Mouse (Mus musculus): ENCODE measurements at regions not wholly inside any gene's neighbourhood (a gene's known extent, or its start where the extent isn't known, plus 50 kb on each side); places are given as distances from the start of the nearest gene placed in this dataset.

GRCm38 (mm10) chr15:25305801-25306200 is 107.8 kb downstream of the Basp1 start:
- no peak overlapping the region for H3K4me3 ChIP-seq (ENCODE audit: low read depth, low read length)
- no peak for ATAC-seq (replicated peaks; ENCODE audit: low FRiP score)
- WGBS, result 69% methylated on average over 1 of the region's 1 CpGs

GRCm38 (mm10) chr15:25303379-25303778 is 110.2 kb downstream of the Basp1 start:
- Histone ChIP-seq H3K27ac (ENCODE audit: low read depth, low read length) (no peak overlapping the region), H3K27me3 (replicated peaks; ENCODE audit: control insufficient read depth, insufficient read depth, low read length) (no peaks in the 10 kb centered on the region), H3K9me3 (ENCODE audit: control insufficient read depth, low read length) (no peaks in the 10 kb centered on the region), H3K36me3 (ENCODE audit: control insufficient read depth, insufficient read depth, low read length) (no peaks in the 10 kb centered on the region), H3K4me1 (replicated peaks; ENCODE audit: control insufficient read depth, insufficient read depth, low read length) (no peaks in the 10 kb centered on the region; the same call in 1 of the 2 replicates), H3K4me2 (no peak overlapping the region), H3K9ac (ENCODE audit: low read depth, low read length) (no peak overlapping the region), H3K4me3 (ENCODE audit: low read depth, low read length) (no peak overlapping the region)
- no peak for DNase-seq (ENCODE audit: low spot score)
- no peak for ATAC-seq (replicated peaks; ENCODE audit: low FRiP score)
- 62% methylated on average over 3 of the region's 3 CpGs for WGBS

More at GRCm38 (mm10) chr15:25305801-25306200, 107.8 kb downstream of the Basp1 start:
- Histone ChIP-seq H3K27me3 (replicated peaks; ENCODE audit: control insufficient read depth, insufficient read depth, low read length) (no peaks in the 10 kb centered on the region), H3K36me3 (ENCODE audit: control insufficient read depth, insufficient read depth, low read length) (no peaks in the 10 kb centered on the region), H3K9me3 (ENCODE audit: control insufficient read depth, low read length) (no peaks in the 10 kb centered on the region), H3K4me2 (no peak overlapping the region), H3K9ac (ENCODE audit: low read depth, low read length) (no peak overlapping the region), H3K4me1 (replicated peaks; ENCODE audit: control insufficient read depth, insufficient read depth, low read length) (no peaks in the 10 kb centered on the region; the same call in 1 of the 2 replicates), H3K27ac (ENCODE audit: low read depth, low read length) (no peak overlapping the region)
- DNase-seq (ENCODE audit: low spot score), result no peak

- Histone ChIP-seq H3K9me3 (ENCODE audit: control insufficient read depth, low read length) (no peaks in the 10 kb centered on the region), H3K4me1 (replicated peaks; ENCODE audit: control insufficient read depth, insufficient read depth, low read length) (no peaks in the 10 kb centered on the region; the same call in 1 of the 2 replicates), H3K9ac (ENCODE audit: low read depth, low read length) (no peak overlapping the region), H3K4me2 (no peak overlapping the region), H3K4me3 (ENCODE audit: low read depth, low read length) (no peak overlapping the region), H3K27me3 (replicated peaks; ENCODE audit: control insufficient read depth, insufficient read depth, low read length) (no peaks in the 10 kb centered on the region), H3K27ac (ENCODE audit: low read depth, low read length) (no peak overlapping the region), H3K36me3 (ENCODE audit: control insufficient read depth, insufficient read depth, low read length) (no peaks in the 10 kb centered on the region)
- ATAC-seq (replicated peaks; ENCODE audit: low FRiP score) (no peak), DNase-seq (ENCODE audit: low spot score) (no peak)
- WGBS, result 37% methylated on average over 8 of the region's 8 CpGs
These were observed 110.8 kb downstream of the Basp1 start for GRCm38 (mm10) chr15:25302671-25303294.

- WGBS, result 33% methylated on average over 3 of the region's 3 CpGs
- no peak overlapping the region for H3K9ac ChIP-seq (ENCODE audit: low read depth, low read length)
- H3K4me1 ChIP-seq (replicated peaks; ENCODE audit: control insufficient read depth, insufficient read depth, low read length), result no peaks in the 10 kb centered on the region; the same call in 1 of the 2 replicates
- H3K36me3 ChIP-seq (ENCODE audit: control insufficient read depth, insufficient read depth, low read length), result no peaks in the 10 kb centered on the region
- DNase-seq (ENCODE audit: low spot score) (no peak), ATAC-seq (replicated peaks; ENCODE audit: low FRiP score) (no peak)
- H3K27me3 ChIP-seq (replicated peaks; ENCODE audit: control insufficient read depth, insufficient read depth, low read length), result no peaks in the 10 kb centered on the region
- H3K27ac ChIP-seq (ENCODE audit: low read depth, low read length), result no peak overlapping the region
- no peak overlapping the region for H3K4me3 ChIP-seq (ENCODE audit: low read depth, low read length)
- no peak overlapping the region for H3K4me2 ChIP-seq
- H3K9me3 ChIP-seq (ENCODE audit: control insufficient read depth, low read length), result no peaks in the 10 kb centered on the region
These were observed 111.8 kb downstream of the Basp1 start for GRCm38 (mm10) chr15:25301810-25302209.

- no peaks in the 10 kb centered on the region for H3K27me3 ChIP-seq (replicated peaks; ENCODE audit: control insufficient read depth, insufficient read depth, low read length)
- no peaks in the 10 kb centered on the region for H3K9me3 ChIP-seq (ENCODE audit: control insufficient read depth, low read length)
- ATAC-seq (replicated peaks; ENCODE audit: low FRiP score) (no peak), DNase-seq (ENCODE audit: low spot score) (no peak)
- H3K36me3 ChIP-seq (ENCODE audit: control insufficient read depth, insufficient read depth, low read length), result no peaks in the 10 kb centered on the region
- H3K4me1 ChIP-seq (replicated peaks; ENCODE audit: control insufficient read depth, insufficient read depth, low read length), result no peaks in the 10 kb centered on the region
- no peak overlapping the region for H3K9ac ChIP-seq (ENCODE audit: low read depth, low read length)
- no peak overlapping the region for H3K4me3 ChIP-seq (ENCODE audit: low read depth, low read length)
- H3K27ac ChIP-seq (ENCODE audit: low read depth, low read length), result no peak overlapping the region
- H3K4me2 ChIP-seq, result no peak overlapping the region
- whole genome bisulfite sequencing, result 71% methylated on average over 5 of the region's 5 CpGs
These were observed 116.3 kb downstream of the Basp1 start for GRCm38 (mm10) chr15:25297278-25297677.

GRCm38 (mm10) chr15:25296714-25297113 is 116.8 kb downstream of the Basp1 start:
- no peak for ATAC-seq (replicated peaks; ENCODE audit: low FRiP score)
- H3K27me3 ChIP-seq (replicated peaks; ENCODE audit: control insufficient read depth, insufficient read depth, low read length), result no peaks in the 10 kb centered on the region
- no peaks in the 10 kb centered on the region for H3K4me1 ChIP-seq (replicated peaks; ENCODE audit: control insufficient read depth, insufficient read depth, low read length)
- no peak overlapping the region for H3K9ac ChIP-seq (ENCODE audit: low read depth, low read length)
- no peak for DNase-seq (ENCODE audit: low spot score)
- no peaks in the 10 kb centered on the region for H3K36me3 ChIP-seq (ENCODE audit: control insufficient read depth, insufficient read depth, low read length)
- 84% methylated on average over 11 of the region's 11 CpGs for WGBS
- no peak overlapping the region for H3K27ac ChIP-seq (ENCODE audit: low read depth, low read length)
- H3K9me3 ChIP-seq (ENCODE audit: control insufficient read depth, low read length), result no peaks in the 10 kb centered on the region
- H3K4me2 ChIP-seq, result no peak overlapping the region
- no peak overlapping the region for H3K4me3 ChIP-seq (ENCODE audit: low read depth, low read length)

- H3K36me3 ChIP-seq (ENCODE audit: control insufficient read depth, insufficient read depth, low read length), result no peaks in the 10 kb centered on the region
- H3K4me3 ChIP-seq (ENCODE audit: low read depth, low read length), result no peak overlapping the region
- H3K9me3 ChIP-seq (ENCODE audit: control insufficient read depth, low read length), result no peaks in the 10 kb centered on the region
- no peak for DNase-seq (ENCODE audit: low spot score)
- no peak for ATAC-seq (replicated peaks; ENCODE audit: low FRiP score)
- no peak overlapping the region for H3K9ac ChIP-seq (ENCODE audit: low read depth, low read length)
- H3K27me3 ChIP-seq (replicated peaks; ENCODE audit: control insufficient read depth, insufficient read depth, low read length), result no peaks in the 10 kb centered on the region
- H3K4me2 ChIP-seq, result no peak overlapping the region
- no peaks in the 10 kb centered on the region for H3K4me1 ChIP-seq (replicated peaks; ENCODE audit: control insufficient read depth, insufficient read depth, low read length)
- no peak overlapping the region for H3K27ac ChIP-seq (ENCODE audit: low read depth, low read length)
- WGBS, result 95% methylated on average over 6 of the region's 6 CpGs
These were observed 117.8 kb downstream of the Basp1 start for GRCm38 (mm10) chr15:25295753-25296152.

GRCm38 (mm10) chr15:25291231-25291691 is 122.3 kb downstream of the Basp1 start:
- Histone ChIP-seq H3K9ac (ENCODE audit: low read depth, low read length) (no peak overlapping the region), H3K27ac (ENCODE audit: low read depth, low read length) (no peak overlapping the region), H3K9me3 (ENCODE audit: control insufficient read depth, low read length) (no peaks in the 10 kb centered on the region), H3K4me1 (replicated peaks; ENCODE audit: control insufficient read depth, insufficient read depth, low read length) (no peaks in the 10 kb centered on the region), H3K36me3 (ENCODE audit: control insufficient read depth, insufficient read depth, low read length) (no peaks in the 10 kb centered on the region), H3K27me3 (replicated peaks; ENCODE audit: control insufficient read depth, insufficient read depth, low read length) (no peaks in the 10 kb centered on the region), H3K4me2 (no peak overlapping the region), H3K4me3 (ENCODE audit: low read depth, low read length) (no peak overlapping the region)
- WGBS, result 80% methylated on average over 10 of the region's 10 CpGs
- DNase-seq (ENCODE audit: low spot score) (no peak), ATAC-seq (replicated peaks; ENCODE audit: low FRiP score) (no peak)

- no peak for DNase-seq (ENCODE audit: low spot score)
- no peak for ATAC-seq (replicated peaks; ENCODE audit: low FRiP score)
- Histone ChIP-seq H3K27ac (ENCODE audit: low read depth, low read length) (no peak overlapping the region), H3K4me1 (replicated peaks; ENCODE audit: control insufficient read depth, insufficient read depth, low read length) (no peaks in the 10 kb centered on the region), H3K27me3 (replicated peaks; ENCODE audit: control insufficient read depth, insufficient read depth, low read length) (no peaks in the 10 kb centered on the region), H3K9me3 (ENCODE audit: control insufficient read depth, low read length) (no peaks in the 10 kb centered on the region), H3K9ac (ENCODE audit: low read depth, low read length) (no peak overlapping the region), H3K36me3 (ENCODE audit: control insufficient read depth, insufficient read depth, low read length) (no peaks in the 10 kb centered on the region), H3K4me2 (no peak overlapping the region), H3K4me3 (ENCODE audit: low read depth, low read length) (no peak overlapping the region)
- 33% methylated on average over 3 of the region's 3 CpGs for WGBS
These were observed 125.7 kb downstream of the Basp1 start for GRCm38 (mm10) chr15:25287850-25288249.

Measured in liver, embryonic 11.5 days (tissue).